Mouse (Mus musculus) kidney, adult 2 months (tissue): ENCODE measurements around the gene Olfr54.

ENCODE experiments used
- CTCF ChIP-seq: fragments of 200-500 bp; conservative IDR thresholded peaks from 2 replicates; pipeline ENCODE4 v1.5.1; 2011; ENCODE audit warnings: low read depth, mild to moderate bottlenecking, control low read depth, low read length, moderate library complexity, mixed read lengths; ENCODE audit not compliant: insufficient read depth, insufficient read length
- POLR2A ChIP-seq: fragments of 200-500 bp; IDR thresholded peaks from one replicate; pipeline ENCODE4 v1.6.1; 2011; ENCODE audit warnings: low read depth, low read length, control low read depth

DNA sequence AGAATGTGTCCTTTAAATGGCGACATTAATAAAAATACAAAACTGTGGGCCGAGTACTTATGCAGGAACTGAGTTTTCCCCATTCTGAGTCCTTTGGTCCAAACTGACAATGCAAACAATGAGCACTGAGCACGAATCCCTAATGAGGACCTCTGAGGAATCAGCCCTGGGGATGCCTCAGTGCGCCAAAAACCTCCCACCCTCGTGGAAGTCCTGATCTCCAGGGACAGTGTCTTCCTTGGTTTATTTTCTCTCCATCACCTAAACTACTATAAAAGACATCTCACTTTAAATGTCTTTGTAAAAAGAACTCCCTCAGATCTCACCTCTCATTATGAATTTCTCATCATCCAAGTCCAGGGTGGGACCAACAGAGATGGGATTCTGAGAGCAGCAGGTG is 32.4 kb upstream of the Olfr54 start, which contains the start of gene Olfr1377:
- TF ChIP-seq CTCF: no peak
- no peak for TF ChIP-seq POLR2A
